Mouse (Mus musculus) MEL (cell line): ENCODE measurements around the gene Mpv17l2. TPM values are rescaled to one million over a fixed set of nuclear protein-coding genes. Genes with fewer than 3 reads are reported as not detected.

ENCODE experiments used
- DNase-seq: peaks from one replicate; pipeline ENCODE4 v3.0.0; 2011; ENCODE audit warnings: low read depth, low spot score
- H3K27ac ChIP-seq: 2 replicates; pipeline ENCODE4 v1.5.1; 2012; ENCODE audit warnings: low read depth, mild to moderate bottlenecking, control low read depth, low read length, moderate library complexity; ENCODE audit not compliant: control insufficient read depth
- H3K27me3 ChIP-seq, 2 experiments: fragments of 150-350 bp in 1 of 2; sonication (generic) in 1 of 2; 2 replicates each; pipeline ENCODE4 v1.6.1; 2012; ENCODE audit warnings: low read length in 2 of 2, mild to moderate bottlenecking in 2 of 2, improper control_type of control experiment in 1 of 2, moderate library complexity in 1 of 2; ENCODE audit not compliant: insufficient read depth in 2 of 2, control insufficient read depth in 1 of 2
- H3K36me3 ChIP-seq, 2 experiments: 2 replicates each; pipeline ENCODE4 v1.6.1; 2012 to 2014; ENCODE audit warnings: low read length in 2 of 2, improper control_type of control experiment in 1 of 2, inconsistent platforms in 1 of 2, mild to moderate bottlenecking in 1 of 2; ENCODE audit not compliant: insufficient read depth in 2 of 2, control insufficient read depth in 1 of 2
- H3K4me1 ChIP-seq, 2 experiments: fragments of 150-350 bp in 1 of 2; sonication (generic) in 1 of 2; 2 replicates each; pipeline ENCODE4 v1.6.1; 2012; ENCODE audit warnings: low read length in 2 of 2, improper control_type of control experiment in 1 of 2, mild to moderate bottlenecking in 1 of 2; ENCODE audit not compliant: insufficient read depth in 2 of 2, control insufficient read depth in 1 of 2
- H3K4me3 ChIP-seq, 2 experiments: fragments of 150-350 bp in 1 of 2; sonication (generic) in 1 of 2; 2 replicates each; pipeline ENCODE4 v1.5.1; 2012; ENCODE audit warnings: low read depth in 2 of 2, low read length in 2 of 2, mild to moderate bottlenecking in 2 of 2, moderate library complexity in 2 of 2, control low read depth in 1 of 2, improper control_type of control experiment in 1 of 2; ENCODE audit not compliant: control insufficient read depth in 1 of 2, insufficient read depth in 1 of 2
- H3K79me2 ChIP-seq: 2 replicates; pipeline ENCODE4 v1.6.1; 2012; ENCODE audit warnings: mild to moderate bottlenecking, low read length, moderate library complexity; ENCODE audit not compliant: control insufficient read depth, poor library complexity, insufficient read depth
- H3K9ac ChIP-seq: 2 replicates; pipeline ENCODE4 v1.6.1; 2012; ENCODE audit warnings: low read depth, mild to moderate bottlenecking, control low read depth, low read length, moderate library complexity; ENCODE audit not compliant: control insufficient read depth, poor library complexity, severe bottlenecking
- H3K9me3 ChIP-seq: fragments of 150-350 bp; sonication (generic); replicated peaks from 2 replicates; pipeline ENCODE4 v1.6.1; 2012; ENCODE audit warnings: mild to moderate bottlenecking, low read length, improper control_type of control experiment, moderate library complexity; ENCODE audit not compliant: insufficient read depth
- CHD1 ChIP-seq: IDR thresholded peaks from 2 replicates; pipeline ENCODE4 v1.6.1; 2012; ENCODE audit warnings: low read depth, mild to moderate bottlenecking, inconsistent platforms, low read length, improper control_type of control experiment
- CHD2 ChIP-seq: IDR thresholded peaks from 2 replicates; pipeline ENCODE4 v1.6.1; 2011; ENCODE audit warnings: low read length, improper control_type of control experiment
- CTCF ChIP-seq, 3 experiments: IDR thresholded peaks in 2 of 3; conservative IDR thresholded peaks in 1 of 3; 2 replicates each; pipeline ENCODE4 v1.5.1; 2011 to 2012; ENCODE audit warnings: low read length in 3 of 3, low read depth in 2 of 3, mild to moderate bottlenecking in 2 of 3, improper control_type of control experiment in 1 of 3, inconsistent platforms in 1 of 3, mixed read lengths in 1 of 3, moderate library complexity in 1 of 3; ENCODE audit not compliant: control insufficient read depth in 1 of 3, insufficient read depth in 1 of 3, poor library complexity in 1 of 3, severe bottlenecking in 1 of 3
- ELF1 ChIP-seq: IDR thresholded peaks from 2 replicates; pipeline ENCODE4 v1.6.1; 2014; ENCODE audit warnings: low read depth, mild to moderate bottlenecking, inconsistent platforms, low read length, improper control_type of control experiment, moderate library complexity
- EP300 ChIP-seq, 2 experiments: IDR thresholded peaks; 2 replicates each; pipeline ENCODE4 v1.6.1; 2011; ENCODE audit warnings: improper control_type of control experiment in 2 of 2, low read length in 2 of 2, low read depth in 1 of 2, mild to moderate bottlenecking in 1 of 2
- GABPA ChIP-seq: IDR thresholded peaks from 2 replicates; pipeline ENCODE4 v1.6.1; 2012; ENCODE audit warnings: low read depth, mild to moderate bottlenecking, inconsistent platforms, low read length, improper control_type of control experiment, moderate library complexity
- JUND ChIP-seq: IDR thresholded peaks from 2 replicates; pipeline ENCODE4 v1.6.1; 2011; ENCODE audit warnings: low read depth, mild to moderate bottlenecking, improper control_type of control experiment, low read length
- MAFK ChIP-seq: IDR thresholded peaks from 2 replicates; pipeline ENCODE4 v1.6.1; 2011; ENCODE audit warnings: low read depth, mild to moderate bottlenecking, low read length, improper control_type of control experiment, borderline replicate concordance
- MAZ ChIP-seq: IDR thresholded peaks from 2 replicates; pipeline ENCODE4 v1.6.1; 2012; ENCODE audit warnings: low read depth, mild to moderate bottlenecking, inconsistent platforms, low read length, improper control_type of control experiment
- MEF2A ChIP-seq: IDR thresholded peaks from 2 replicates; pipeline ENCODE4 v1.6.1; 2014; ENCODE audit warnings: low read depth, mild to moderate bottlenecking, inconsistent platforms, low read length, improper control_type of control experiment; ENCODE audit not compliant: poor library complexity, insufficient replicate concordance, severe bottlenecking; ENCODE audit errors: extremely low read depth
- NRF1 ChIP-seq: IDR thresholded peaks from 2 replicates; pipeline ENCODE4 v1.6.1; 2014; ENCODE audit warnings: low read depth, mild to moderate bottlenecking, inconsistent platforms, low read length, improper control_type of control experiment, moderate library complexity; ENCODE audit not compliant: poor library complexity, insufficient read depth, severe bottlenecking
- POLR2A ChIP-seq, 2 experiments: IDR thresholded peaks; 2 replicates each; pipeline ENCODE4 v1.6.1; 2011 to 2012; ENCODE audit warnings: low read length in 2 of 2, mild to moderate bottlenecking in 2 of 2, control low read depth in 1 of 2, improper control_type of control experiment in 1 of 2, low read depth in 1 of 2, moderate library complexity in 1 of 2; ENCODE audit not compliant: control insufficient read depth in 1 of 2, insufficient read depth in 1 of 2, poor library complexity in 1 of 2
- POLR2AphosphoS5 ChIP-seq: IDR thresholded peaks from 2 replicates; pipeline ENCODE4 v1.6.1; 2012; ENCODE audit warnings: low read depth, borderline replicate concordance, mild to moderate bottlenecking, inconsistent platforms, low read length, moderate library complexity, mixed read lengths
- RAD21 ChIP-seq: IDR thresholded peaks from 2 replicates; pipeline ENCODE4 v1.6.1; 2011; ENCODE audit warnings: mild to moderate bottlenecking, low read depth, low read length, improper control_type of control experiment
- RCOR1 ChIP-seq: IDR thresholded peaks from 2 replicates; pipeline ENCODE4 v1.6.1; 2012; ENCODE audit warnings: low read depth, mild to moderate bottlenecking, inconsistent platforms, low read length, improper control_type of control experiment
- SIN3A ChIP-seq: IDR thresholded peaks from 2 replicates; pipeline ENCODE4 v1.6.1; 2012; ENCODE audit warnings: low read length, improper control_type of control experiment, inconsistent platforms
- TAL1 ChIP-seq: IDR thresholded peaks from 2 replicates; pipeline ENCODE4 v1.6.1; 2012; ENCODE audit warnings: mild to moderate bottlenecking, inconsistent platforms, low read length, moderate library complexity, mixed read lengths
- TBP ChIP-seq: IDR thresholded peaks from 2 replicates; pipeline ENCODE4 v1.8.0; 2011; ENCODE audit warnings: low read depth, low read length, improper control_type of control experiment
- UBTF ChIP-seq: IDR thresholded peaks from 2 replicates; pipeline ENCODE4 v1.6.1; 2012; ENCODE audit warnings: low read depth, mild to moderate bottlenecking, inconsistent platforms, low read length, improper control_type of control experiment, moderate library complexity, borderline replicate concordance; ENCODE audit not compliant: insufficient read depth
- USF1 ChIP-seq: IDR thresholded peaks from 2 replicates; pipeline ENCODE4 v1.6.1; 2014; ENCODE audit warnings: low read depth, mild to moderate bottlenecking, inconsistent platforms, low read length, improper control_type of control experiment, moderate library complexity
- ZC3H11A ChIP-seq: IDR thresholded peaks from 2 replicates; pipeline ENCODE4 v1.6.1; 2012; ENCODE audit warnings: low read depth, mild to moderate bottlenecking, inconsistent platforms, low read length, improper control_type of control experiment
- ZKSCAN1 ChIP-seq: IDR thresholded peaks from 2 replicates; pipeline ENCODE4 v1.6.1; 2012; ENCODE audit warnings: low read depth, mild to moderate bottlenecking, inconsistent platforms, low read length, improper control_type of control experiment, moderate library complexity
- ZNF384 ChIP-seq: IDR thresholded peaks from 2 replicates; pipeline ENCODE4 v1.6.1; 2012; ENCODE audit warnings: low read depth, mild to moderate bottlenecking, inconsistent platforms, low read length, improper control_type of control experiment
- polyA plus RNA-seq, 2 experiments: library from polyadenylated mRNA; stranded (reverse) in 1 of 2; unstranded in 1 of 2; fragments of >175 nt in 1 of 2; fragments of >200 nt in 1 of 2; gene quantifications; 2 replicates each; pipeline versions ENCODE4 v1.2.1 to v1.2.4; 2012; ENCODE audit warnings: low replicate concordance in 2 of 2, low read depth in 1 of 2; ENCODE audit not compliant: insufficient read length in 2 of 2, insufficient read depth in 1 of 2, missing spikeins in 1 of 2
- total RNA-seq: library from RNA; depleted of rRNA; stranded (reverse); fragments of 300-350 nt; gene quantifications from 2 replicates; pipeline ENCODE4 v1.2.3, GENCODE M21; 2012

Mpv17l2 gene
- total and polyA plus RNA-seq, 3 experiments, result 52.8 to 102 TPM; not detected in 1

GRCm38 (mm10) chr8:70808955-70809701, 48.4 kb upstream of the Mpv17l2 start:
- no peak overlapping the region for H3K4me3 ChIP-seq

GRCm38 (mm10) chr8:70808239-70808638, 47.5 kb upstream of the Mpv17l2 start, which contains the start of gene Il12rb1:
Gene Il12rb1, plus strand, starts transcription at chr8:70808449.
- Histone ChIP-seq H3K27ac (no peak within 1 kb of the TSS), H3K79me2 (no peaks in the 10 kb centered on the region; the same call in 1 of the 2 replicates), H3K4me3 (no peak within 1 kb of the TSS), H3K4me1 (peaks cover 0 to 14% of the 10 kb centered on the region in 2 experiments; a peak in 3 of 4 replicates), H3K27me3 (no peaks in the 10 kb centered on the region), H3K9ac (no peak within 1 kb of the TSS), H3K36me3 (peaks cover 0 to 4% of the 10 kb centered on the region in 2 experiments; a peak in 1 of 4 replicates), H3K9me3 (no peaks in the 10 kb centered on the region)
- no peak for DNase-seq
- TF ChIP-seq CHD2 (no peak), MAFK (no peak), CHD1 (no peak), RCOR1 (no peak)

More at GRCm38 (mm10) chr8:70808955-70809701, 48.4 kb upstream of the Mpv17l2 start:
- H3K4me1 ChIP-seq, result peaks cover 0 to 10% of the 10 kb centered on the region in 2 experiments; a peak in 2 of 4 replicates
- no peaks in the 10 kb centered on the region for H3K9me3 ChIP-seq
- no peaks in the 10 kb centered on the region for H3K27me3 ChIP-seq
- H3K79me2 ChIP-seq, result no peaks in the 10 kb centered on the region
- H3K9ac ChIP-seq, result no peak overlapping the region
- no peak for TF ChIP-seq JUND
- no peak for TF ChIP-seq TBP
- TF ChIP-seq MAFK, result no peak
- no peak for TF ChIP-seq EP300 (IDR thresholded peaks at IDR 0.05; ENCODE audit: low read depth in 1 of 2, low read length in 2 of 2)
- TF ChIP-seq ELF1, result no peak
- no peak for TF ChIP-seq ZNF384
- TF ChIP-seq POLR2AphosphoS5, result no peak
- no peak for TF ChIP-seq CHD2
- TF ChIP-seq GABPA, result no peak
- TF ChIP-seq RAD21, result no peak
- TF ChIP-seq, all 39 proteins: peak for 0
- H3K27ac ChIP-seq, result no peak overlapping the region
- no peaks in the 10 kb centered on the region for H3K36me3 ChIP-seq
- DNase-seq, result no peak

- DNase-seq, result no peak
- Histone ChIP-seq H3K27me3 (no peaks in the 10 kb centered on the region), H3K4me1 (peaks cover 0 to 16% of the 10 kb centered on the region in 2 experiments; a peak in 3 of 4 replicates), H3K9ac (no peak overlapping the region), H3K4me3 (no peak overlapping the region), H3K36me3 (peaks cover 0 to 6% of the 10 kb centered on the region in 2 experiments; a peak in 1 of 4 replicates), H3K79me2 (no peaks in the 10 kb centered on the region; the same call in 1 of the 2 replicates), H3K27ac (no peak overlapping the region), H3K9me3 (no peaks in the 10 kb centered on the region)
- TF ChIP-seq UBTF (no peak), MEF2A (no peak), GABPA (no peak), ZNF384 (no peak), POLR2A (IDR thresholded peaks at IDR 0.05; ENCODE audit: control insufficient read depth in 1 of 2, insufficient read depth in 1 of 2, low read depth in 1 of 2, low read length in 2 of 2, poor library complexity in 1 of 2) (no peak), ZKSCAN1 (no peak), CHD1 (no peak), ZC3H11A (no peak), NRF1 (no peak), CTCF (IDR thresholded peaks at IDR 0.05 in 2 of 3, conservative IDR thresholded peaks at IDR 0.05 in 1 of 3; ENCODE audit: control insufficient read depth in 1 of 3, insufficient read depth in 1 of 3, low read depth in 2 of 3, low read length in 3 of 3, poor library complexity in 1 of 3, severe bottlenecking in 1 of 3) (no peak), USF1 (no peak), MAZ (no peak), SIN3A (no peak), TAL1 (no peak)
These were observed 46.6 kb upstream of the Mpv17l2 start for GRCm38 (mm10) chr8:70807304-70807703.
